Mouse (Mus musculus) intestine, embryonic 14.5 days (tissue): ENCODE measurements at regions not wholly inside any gene's neighbourhood (a gene's known extent, or its start where the extent isn't known, plus 50 kb on each side); places are given as distances from the start of the nearest gene placed in this dataset.
A peak's percentile ranks its signal among the peaks of the same experiment; 100 is the strongest.
"Not testable (repeated sequence)": the region's sequence is repeated elsewhere in the genome, so short reads cannot be mapped to it uniquely, and the experiment has no call there.

Source experiments
- ATAC-seq: fragments of 200-750 bp; cut with Nextera tagmentation; replicated peaks from 2 replicates; pipeline ENCODE4 v1.8.0; 2017; ENCODE audit warnings: low read depth, moderate number of reproducible peaks, moderate TSS enrichment, moderate library complexity; ENCODE audit not compliant: low FRiP score, low TSS enrichment
- DNase-seq: peaks from one replicate; pipeline ENCODE4 v3.0.0-alpha.2; 2018; ENCODE audit warnings: low spot score
- H3K27ac ChIP-seq: fragments of 300-500 bp; sonication (generic); 2 replicates; pipeline ENCODE4 v1.5.1; 2014; ENCODE audit warnings: low read depth, mild to moderate bottlenecking, control low read depth
- H3K27me3 ChIP-seq: fragments of 300-500 bp; sonication (generic); replicated peaks from 2 replicates; pipeline ENCODE4 v1.6.1; 2014; ENCODE audit warnings: low read length, control low read depth; ENCODE audit not compliant: control insufficient read depth, insufficient read depth
- H3K36me3 ChIP-seq: fragments of 300-500 bp; sonication (generic); 2 replicates; pipeline ENCODE4 v1.6.1; 2014; ENCODE audit warnings: low read length, control low read depth; ENCODE audit not compliant: control insufficient read depth, insufficient read depth
- H3K4me1 ChIP-seq: fragments of 300-500 bp; sonication (generic); replicated peaks from 2 replicates; pipeline ENCODE4 v1.6.1; 2014; ENCODE audit warnings: low read length, control low read depth, mixed read lengths; ENCODE audit not compliant: control insufficient read depth, insufficient read depth
- H3K4me2 ChIP-seq: fragments of 300-500 bp; sonication (generic); 2 replicates; pipeline ENCODE4 v1.6.1; 2014; ENCODE audit warnings: low read length
- H3K4me3 ChIP-seq: fragments of 300-500 bp; sonication (generic); 2 replicates; pipeline ENCODE4 v1.5.1; 2014; ENCODE audit warnings: low read depth, low read length, control low read depth, mixed read lengths
- H3K9ac ChIP-seq: fragments of 300-500 bp; sonication (generic); 2 replicates; pipeline ENCODE4 v1.6.1; 2014; ENCODE audit warnings: mild to moderate bottlenecking, low read length
- H3K9me3 ChIP-seq: fragments of 300-500 bp; sonication (generic); 2 replicates; pipeline ENCODE4 v1.6.1; 2016; ENCODE audit warnings: low read length, control low read depth; ENCODE audit not compliant: control insufficient read depth
- WGBS: fragments of 180-500 bp; shearing (Covaris S2); extraction: QIAGEN DNeasy Blood & Tissue Kit; methylation state at CpG from one replicate; pipeline ENCODE4 v1.1.7; 2014; 5-methylcytosine and 5-hydroxymethylcytosine counted together

DNA sequence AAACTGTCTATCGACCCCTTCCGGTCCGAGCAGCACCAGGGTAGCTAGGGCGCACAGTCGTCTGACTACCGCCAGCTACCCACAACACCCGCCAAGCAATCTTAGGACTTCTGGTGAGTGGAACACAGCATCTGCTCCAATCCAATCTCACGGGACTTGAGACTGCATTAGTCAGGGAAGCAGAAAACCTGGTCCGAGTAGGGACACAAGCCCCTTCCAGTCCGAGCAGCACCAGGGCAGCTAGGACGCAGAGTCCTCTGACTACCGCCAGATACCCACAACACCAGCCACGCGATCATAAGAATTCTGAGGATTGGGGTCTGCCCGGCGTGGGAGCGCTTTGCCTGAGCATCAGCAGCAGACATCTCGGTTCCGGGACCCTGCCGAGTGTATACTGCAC is 79.6 kb downstream of the Gm10715 start:
- not testable (repeated sequence) for H3K4me2 ChIP-seq, DNase-seq, H3K27me3 ChIP-seq, H3K36me3 ChIP-seq, H3K27ac ChIP-seq, H3K4me1 ChIP-seq, H3K4me3 ChIP-seq, ATAC-seq, H3K9me3 ChIP-seq, H3K9ac ChIP-seq
- 88% methylated on average over 20 of the region's 20 CpGs for WGBS

DNA sequence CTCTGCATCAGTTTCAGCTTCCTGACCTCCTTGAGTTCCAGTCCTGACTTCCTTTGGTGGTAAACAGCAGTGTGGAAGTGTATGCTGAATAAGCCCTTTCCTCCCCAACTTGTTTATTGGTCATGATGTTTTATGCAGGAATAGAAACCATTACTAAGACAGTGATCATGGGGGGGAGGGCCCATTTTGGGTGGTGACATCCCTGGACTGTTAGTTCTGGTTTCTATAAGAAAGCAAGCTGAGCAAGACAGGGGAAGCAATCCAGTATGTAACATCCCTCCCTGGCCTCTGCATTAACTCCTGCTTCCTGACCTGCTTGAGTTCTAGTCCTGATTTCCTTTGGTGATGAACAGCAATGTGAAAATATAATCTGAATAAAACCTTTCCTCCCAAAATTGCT is 124.5 kb downstream of the Gm10715 start:
- ATAC-seq (no peak), DNase-seq (no peak)
- Histone ChIP-seq H3K36me3 (no peaks in the 10 kb centered on the region), H3K9me3 (no peaks in the 10 kb centered on the region), H3K4me2 (no peak overlapping the region), H3K4me1 (no peaks in the 10 kb centered on the region), H3K4me3 (no peak overlapping the region), H3K9ac (no peak overlapping the region), H3K27ac (no peak overlapping the region), H3K27me3 (no peaks in the 10 kb centered on the region)

DNA sequence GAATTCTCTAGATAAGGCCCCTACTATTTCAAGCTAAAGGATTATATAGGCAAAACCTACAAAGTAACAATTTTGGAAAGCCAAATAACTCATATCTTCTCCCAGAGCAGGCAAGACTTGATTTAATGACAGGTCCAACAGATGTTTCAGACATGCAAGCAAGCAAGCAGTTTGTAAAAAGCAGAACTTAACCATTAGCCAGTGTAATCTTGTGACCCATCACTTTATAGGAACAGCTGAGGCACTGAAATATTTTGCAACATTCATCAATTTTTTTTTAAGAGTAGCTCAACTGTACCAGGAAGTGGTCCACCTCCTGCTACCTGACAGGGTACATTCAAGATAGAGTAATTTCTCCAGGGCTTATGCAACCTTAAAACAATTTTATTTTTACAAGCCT is 147.7 kb downstream of the Gm10715 start:
- H3K27me3 ChIP-seq: no peaks in the 10 kb centered on the region
- H3K9me3 ChIP-seq: 0 out of 2 replicates have a peak, but pooled peaks cover 2% of the 10 kb centered on the region
- no peak overlapping the region for H3K9ac ChIP-seq
- H3K4me2 ChIP-seq: no peak overlapping the region
- ATAC-seq: no peak
- H3K4me3 ChIP-seq: no peak overlapping the region
- H3K36me3 ChIP-seq: no peaks in the 10 kb centered on the region
- H3K4me1 ChIP-seq: no peaks in the 10 kb centered on the region
- DNase-seq: no peak
- no peak overlapping the region for H3K27ac ChIP-seq

DNA sequence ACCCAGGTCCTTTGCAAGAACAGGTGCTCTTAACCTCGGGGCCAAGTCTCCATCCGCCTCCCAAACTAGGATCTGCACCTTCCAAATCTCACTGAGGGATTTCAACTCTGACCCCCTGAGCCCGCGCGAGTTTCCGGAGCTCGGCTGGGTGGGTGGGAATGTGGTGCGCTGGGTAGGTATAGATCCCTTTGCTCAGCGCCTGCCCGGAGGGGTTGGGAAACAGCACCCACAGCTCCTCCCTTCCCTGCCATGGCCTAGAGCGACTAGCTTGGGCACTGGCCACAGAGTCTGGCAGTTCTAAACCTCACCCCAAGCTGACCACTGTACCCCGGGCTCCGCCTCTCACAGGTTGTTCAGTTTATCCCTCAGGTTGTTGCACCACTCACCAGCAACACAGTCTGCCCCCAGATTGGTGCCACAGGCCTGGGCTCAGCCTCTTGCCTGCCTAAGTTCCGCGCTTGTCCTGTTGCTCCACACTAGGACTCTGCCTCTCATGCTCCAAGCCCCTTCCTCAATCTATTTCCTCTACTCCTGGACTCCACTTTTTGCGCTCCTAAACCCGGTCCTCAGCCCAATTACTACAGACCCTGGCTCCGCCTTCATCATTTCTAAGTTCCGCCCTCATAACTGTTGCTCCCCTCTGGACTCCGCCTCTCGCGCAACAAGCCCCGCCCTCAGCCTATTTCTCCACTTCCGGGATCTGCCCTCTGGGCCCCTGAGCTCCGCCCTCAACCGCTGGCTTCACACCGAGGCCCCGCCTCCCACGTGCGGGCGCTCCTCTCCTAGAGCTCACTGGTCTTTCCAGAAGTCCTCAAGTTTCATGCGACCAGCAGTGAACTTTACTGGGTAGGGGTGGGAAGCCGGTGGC is 135.6 kb upstream of the Alkbh8 start:
- peak; percentile 79 for ATAC-seq
- Histone ChIP-seq H3K27me3 (no peaks in the 10 kb centered on the region), H3K27ac (no peak overlapping the region), H3K9ac (no peak overlapping the region), H3K4me3 (no peak overlapping the region), H3K9me3 (0 out of 2 replicates have a peak, but pooled peaks cover 5% of the 10 kb centered on the region), H3K4me2 (peak overlapping the region; percentile 22; the same call in 1 of the 2 replicates), H3K4me1 (no peaks in the 10 kb centered on the region), H3K36me3 (no peaks in the 10 kb centered on the region)
- DNase-seq: peak; percentile 60
- WGBS: 36% methylated on average over 33 of the region's 33 CpGs

DNA sequence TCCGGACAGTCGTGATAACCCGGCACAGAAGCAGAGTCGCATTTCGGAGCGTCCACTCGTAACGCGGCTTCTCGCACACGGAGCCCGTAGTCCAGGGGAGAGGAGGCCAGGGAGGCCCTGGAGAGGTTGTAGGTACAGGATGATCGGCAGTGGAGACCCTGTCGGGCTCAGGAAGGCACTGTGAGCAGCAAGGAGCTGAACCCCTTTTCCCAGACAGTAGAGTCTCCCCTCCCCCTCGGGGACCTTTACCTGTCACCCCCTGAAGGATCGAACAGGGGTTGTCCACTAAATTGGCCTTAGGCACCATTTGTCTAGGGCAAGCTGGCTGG is 135.0 kb upstream of the Alkbh8 start:
- peak overlapping the region; percentile 22; the same call in 1 of the 2 replicates for H3K4me2 ChIP-seq
- H3K9me3 ChIP-seq, H3K27me3 ChIP-seq, H3K9ac ChIP-seq, H3K4me1 ChIP-seq, ATAC-seq, H3K36me3 ChIP-seq, DNase-seq, H3K27ac ChIP-seq, H3K4me3 ChIP-seq: not testable (repeated sequence)
- 58% methylated on average over 16 of the region's 16 CpGs for WGBS

DNA sequence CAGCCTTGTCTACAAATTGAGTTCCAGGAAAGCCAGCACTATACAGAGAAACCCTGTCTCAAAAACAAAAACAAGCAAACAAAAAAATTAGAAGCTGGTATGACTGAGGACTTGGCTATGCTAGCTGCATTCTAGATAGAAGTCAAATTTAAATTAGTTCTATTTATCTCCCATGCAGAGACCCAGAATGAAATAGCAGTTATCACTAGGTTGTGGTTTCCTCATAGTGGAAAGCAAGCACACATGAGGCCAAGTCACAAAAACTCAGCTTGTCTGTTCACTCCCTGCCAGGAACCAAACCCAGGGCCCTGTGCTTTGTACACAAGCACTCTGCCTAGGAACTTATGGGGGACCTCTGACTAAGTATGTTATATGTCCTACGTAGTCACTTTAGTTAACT is 126.8 kb upstream of the Alkbh8 start:
- ATAC-seq, DNase-seq: not testable (repeated sequence)

DNA sequence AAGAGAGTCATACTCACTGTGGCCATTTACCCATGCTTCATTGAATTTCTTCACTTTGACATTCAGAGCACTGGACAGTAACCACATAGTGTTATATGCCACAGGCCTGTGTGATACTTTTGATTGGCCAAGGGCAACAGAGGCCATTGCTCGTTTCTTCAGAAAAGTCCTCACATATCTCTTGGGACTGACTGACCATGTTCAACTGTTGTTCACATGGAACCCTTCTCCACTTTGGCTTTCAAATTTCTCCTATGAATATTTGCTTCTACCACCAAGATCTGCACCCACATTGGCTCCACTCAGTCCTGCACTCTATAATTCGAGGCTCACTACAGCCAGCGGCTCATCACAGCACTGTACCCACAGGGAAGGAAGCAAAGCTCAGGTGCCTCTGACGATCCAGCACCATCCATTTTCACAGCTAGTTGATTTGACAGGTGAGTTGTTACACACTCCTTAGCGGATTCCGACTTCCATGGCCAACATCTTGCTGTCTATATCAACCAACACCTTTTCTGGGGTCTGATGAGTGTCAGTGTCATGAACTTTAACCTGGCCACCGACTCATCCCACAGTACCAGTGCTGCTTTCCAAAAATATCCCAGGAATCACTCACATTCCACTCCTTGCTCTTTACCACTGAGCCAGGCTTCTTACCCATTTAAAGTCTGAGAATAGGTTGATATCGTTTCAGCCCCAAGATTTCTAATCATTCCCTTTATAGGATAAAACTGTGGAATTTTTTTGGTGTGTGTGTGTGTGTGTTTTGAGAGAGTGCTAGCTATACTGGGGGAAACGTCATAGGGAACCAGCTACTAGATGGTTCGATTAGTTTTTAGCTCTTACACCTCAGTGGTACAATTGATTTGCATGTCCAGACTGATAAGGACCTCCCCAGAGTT is 76.3 kb upstream of the Alkbh8 start:
- H3K36me3 ChIP-seq: no peaks in the 10 kb centered on the region
- H3K27me3 ChIP-seq: no peaks in the 10 kb centered on the region
- peak; percentile 100 for ATAC-seq
- H3K4me1 ChIP-seq: no peaks in the 10 kb centered on the region
- H3K9me3 ChIP-seq: no peaks in the 10 kb centered on the region
- H3K27ac ChIP-seq: no peak overlapping the region
- no peak overlapping the region for H3K4me2 ChIP-seq
- DNase-seq: peak; percentile 98
- WGBS: 69% methylated on average over 10 of the region's 10 CpGs
- H3K4me3 ChIP-seq: no peak overlapping the region
- no peak overlapping the region for H3K9ac ChIP-seq

More for the DNA sequence above, 126.8 kb upstream of the Alkbh8 start:
- not testable (repeated sequence) for H3K27ac ChIP-seq, H3K9me3 ChIP-seq, H3K4me3 ChIP-seq, H3K9ac ChIP-seq, H3K4me2 ChIP-seq, H3K27me3 ChIP-seq, H3K4me1 ChIP-seq, H3K36me3 ChIP-seq
- WGBS: 100% methylated on average over 1 of the region's 1 CpGs

DNA sequence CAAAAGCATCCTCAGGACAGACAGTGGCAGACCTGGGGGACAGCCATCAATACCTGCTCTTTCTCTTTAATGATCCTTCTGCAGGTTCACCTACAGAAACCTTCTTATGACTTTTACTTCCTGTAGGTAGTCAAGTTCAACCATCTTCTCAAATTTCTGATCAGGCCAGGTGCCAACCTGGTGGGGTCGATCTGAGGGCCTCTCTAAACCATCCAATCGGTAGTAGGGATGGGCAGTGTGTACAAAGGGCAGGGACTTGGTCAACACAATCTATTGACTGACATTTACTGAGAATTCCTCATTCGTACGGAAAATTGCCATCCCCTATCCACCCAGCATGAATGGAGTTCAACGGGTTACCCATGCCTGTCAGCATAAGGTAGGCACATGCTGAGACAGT is 74.8 kb upstream of the Alkbh8 start:
- no peak for DNase-seq

More for the DNA sequence above, 74.8 kb upstream of the Alkbh8 start:
- Histone ChIP-seq H3K27me3 (no peaks in the 10 kb centered on the region), H3K9me3 (no peaks in the 10 kb centered on the region), H3K27ac (no peak overlapping the region), H3K4me2 (no peak overlapping the region), H3K4me3 (no peak overlapping the region), H3K9ac (no peak overlapping the region), H3K4me1 (no peaks in the 10 kb centered on the region), H3K36me3 (no peaks in the 10 kb centered on the region)
- 67% methylated on average over 5 of the region's 5 CpGs for WGBS
- no peak for ATAC-seq
